Mouse (Mus musculus): Measurements from ENCODE around the gene Olfr1037. TPM values are rescaled to one million over a fixed set of nuclear protein-coding genes. Genes with fewer than 3 reads are reported as not detected.
"Not testable (repeated sequence)": the region's sequence is repeated elsewhere in the genome, so short reads cannot be mapped to it uniquely, and the experiment has no call there.

Gene Olfr1037
- not detected in 2 replicates for polyA plus RNA-seq (2016; fragmentation: Nextera tagmentation; extraction: Ambion mirVana)

GRCm38 (mm10) chr2:86087285-86087684 lies at the start of gene Olfr1037:
Gene Olfr1037, minus strand, starts transcription at chr2:86087385.
- Histone ChIP-seq H3K4me1 (no peaks in the 10 kb centered on the region), H3K9me3 (replicated peaks) (no peaks in the 10 kb centered on the region), H3K27me3 (ENCODE audit: low read depth, poor library complexity, severe bottlenecking) (no peaks in the 10 kb centered on the region), H3K36me3 (no peaks in the 10 kb centered on the region), H3K4me3 (no peak within 1 kb of the TSS), H3K27ac (replicated peaks) (no peak within 1 kb of the TSS)
- WGBS: 86% methylated on average over 2 of the region's 2 CpGs
- no peak for DNase-seq (ENCODE audit: low spot score)

DNA sequence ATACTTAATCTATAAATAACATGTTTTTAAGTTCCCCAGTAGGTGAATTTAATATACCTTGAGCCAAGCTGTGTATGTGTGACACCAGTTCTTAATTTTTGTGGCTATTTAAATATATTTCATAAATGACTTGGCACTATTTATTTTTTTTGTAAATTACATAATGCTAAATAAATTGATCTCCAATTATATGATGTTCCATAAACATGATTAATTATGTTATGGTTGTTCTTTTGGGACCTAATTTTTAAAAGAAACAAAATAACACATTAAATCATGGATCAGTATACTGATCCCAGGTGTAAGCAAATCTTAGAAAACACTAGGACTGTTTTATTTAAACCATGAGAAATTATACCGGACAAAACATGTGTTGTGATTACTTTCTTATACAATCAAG lies 48.6 kb upstream of the Olfr1037 start, which contains the start of gene Olfr1039:
Olfr1039 (minus strand) TSS at position 101 of the 400 bp plus-strand sequence.
- Histone ChIP-seq H3K4me3 (no peak within 1 kb of the TSS), H3K27ac (replicated peaks) (no peak within 1 kb of the TSS), H3K4me1 (no peaks in the 10 kb centered on the region), H3K36me3 (no peaks in the 10 kb centered on the region), H3K27me3 (ENCODE audit: low read depth, poor library complexity, severe bottlenecking) (no peaks in the 10 kb centered on the region), H3K9me3 (replicated peaks) (no peaks in the 10 kb centered on the region)
- DNase-seq (ENCODE audit: low spot score): no peak
- WGBS: 93% methylated on average over 1 of the region's 1 CpGs

DNA sequence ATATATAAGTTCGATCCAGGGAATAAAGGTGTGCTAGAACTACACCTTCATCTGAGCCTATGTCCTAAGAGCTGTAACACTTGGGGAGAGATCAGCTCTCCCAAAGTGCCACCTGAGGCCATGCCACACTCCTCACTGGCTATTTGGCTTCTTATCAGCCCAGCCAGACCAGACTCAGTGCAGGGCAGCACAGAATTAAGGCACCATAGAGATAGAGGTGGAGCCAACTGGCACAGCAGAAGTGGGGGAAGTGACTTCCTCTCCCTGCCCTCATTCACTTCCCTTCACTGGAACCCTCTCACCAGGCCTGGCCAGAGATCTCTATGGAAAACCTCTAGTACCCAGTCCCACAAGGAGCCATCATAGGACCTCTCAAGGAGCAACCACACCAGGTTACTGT lies 6.7 kb downstream of the Olfr1037 start:
- H3K27me3 ChIP-seq (ENCODE audit: low read depth, poor library complexity, severe bottlenecking); H3K36me3 ChIP-seq; H3K4me3 ChIP-seq; H3K27ac ChIP-seq (replicated peaks); H3K9me3 ChIP-seq (replicated peaks); DNase-seq (ENCODE audit: low spot score); H3K4me1 ChIP-seq: not testable (repeated sequence)
- WGBS: 86% methylated on average over 1 of the region's 1 CpGs

GRCm38 (mm10) chr2:86073692-86074091 lies 13.5 kb downstream of the Olfr1037 start, which contains the start of gene Olfr1036:
Gene Olfr1036, plus strand, starts transcription at chr2:86073992.
- not testable (repeated sequence) for H3K4me1 ChIP-seq; H3K4me3 ChIP-seq; H3K27ac ChIP-seq (replicated peaks); H3K9me3 ChIP-seq (replicated peaks); DNase-seq (ENCODE audit: low spot score); H3K36me3 ChIP-seq; H3K27me3 ChIP-seq (ENCODE audit: low read depth, poor library complexity, severe bottlenecking)

- H3K4me3 ChIP-seq: no peak overlapping the region
- peaks cover 5% of the 10 kb centered on the region; the same call in 1 of the 2 replicates for H3K9me3 ChIP-seq (replicated peaks)
- no peaks in the 10 kb centered on the region for H3K4me1 ChIP-seq
- no peaks in the 10 kb centered on the region for H3K36me3 ChIP-seq
- no peak overlapping the region for H3K27ac ChIP-seq (replicated peaks)
- no peak for DNase-seq (ENCODE audit: low spot score)
- 94% methylated on average over 8 of the region's 8 CpGs for WGBS
- H3K27me3 ChIP-seq (ENCODE audit: low read depth, poor library complexity, severe bottlenecking): no peaks in the 10 kb centered on the region
Observed at GRCm38 (mm10) chr2:86070189-86070588, 17.0 kb downstream of the Olfr1037 start.

DNA sequence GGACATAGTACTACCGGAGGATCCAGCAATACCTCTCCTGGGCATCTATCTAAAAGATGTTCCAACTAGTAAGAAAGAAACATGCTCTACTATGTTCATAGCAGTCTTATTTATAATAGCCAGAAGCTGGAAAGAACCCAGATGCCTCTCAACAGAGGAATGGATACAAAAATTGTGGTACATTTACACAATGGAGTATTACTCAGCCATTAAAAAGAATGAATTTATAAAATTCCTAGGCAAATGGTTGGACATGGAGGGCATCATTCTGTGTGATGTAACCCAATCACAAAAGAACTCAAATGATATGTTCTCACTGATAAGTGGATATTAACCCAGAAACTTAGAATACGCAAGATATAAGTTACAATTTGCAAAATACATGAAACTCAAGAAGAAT lies 23.4 kb downstream of the Olfr1037 start:
- DNase-seq (ENCODE audit: low spot score); H3K27me3 ChIP-seq (ENCODE audit: low read depth, poor library complexity, severe bottlenecking); H3K9me3 ChIP-seq (replicated peaks); H3K27ac ChIP-seq (replicated peaks); H3K36me3 ChIP-seq; H3K4me1 ChIP-seq; H3K4me3 ChIP-seq: not testable (repeated sequence)
- 93% methylated on average over 2 of the region's 2 CpGs for WGBS

DNA sequence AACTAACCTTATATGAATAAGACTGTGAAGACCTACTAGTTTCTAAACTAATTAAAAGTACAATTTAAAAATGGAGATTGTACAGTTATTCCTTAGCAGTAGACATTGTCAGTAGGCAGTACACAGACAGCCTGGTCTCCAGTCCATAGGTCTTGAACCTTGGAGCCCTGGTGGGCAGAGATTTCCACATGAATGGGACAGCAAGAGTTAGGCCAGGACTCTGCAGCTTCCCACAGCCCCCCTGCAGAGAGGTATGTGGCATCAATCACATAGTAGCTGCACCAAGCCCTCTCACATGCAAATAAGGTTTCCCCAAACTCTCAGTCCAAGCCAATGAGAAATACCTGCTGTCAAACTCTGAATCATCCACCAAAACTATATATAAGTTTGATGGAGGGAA lies 36.4 kb downstream of the Olfr1037 start:
- not testable (repeated sequence) for H3K27me3 ChIP-seq (ENCODE audit: low read depth, poor library complexity, severe bottlenecking); H3K4me1 ChIP-seq; H3K27ac ChIP-seq (replicated peaks); DNase-seq (ENCODE audit: low spot score); H3K36me3 ChIP-seq; H3K4me3 ChIP-seq; H3K9me3 ChIP-seq (replicated peaks)

DNA sequence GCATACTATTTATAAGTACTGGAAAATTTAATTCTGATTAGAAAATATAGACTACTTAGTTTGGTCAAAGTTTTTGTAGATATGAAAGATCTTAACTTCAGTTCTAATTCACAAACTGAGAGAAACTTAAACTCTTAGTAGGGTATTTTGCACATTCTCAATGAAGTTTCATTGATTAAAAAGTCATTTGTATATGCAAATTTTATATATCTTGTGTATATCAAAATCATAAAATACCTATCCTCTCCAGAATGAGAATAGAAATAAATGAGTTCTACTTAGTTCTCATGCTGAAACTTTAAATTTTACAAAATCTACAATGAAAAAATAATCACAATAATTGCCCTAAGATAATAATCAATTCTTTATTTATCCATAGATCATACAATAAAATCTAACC lies 41.6 kb downstream of the Olfr1037 start, which contains the start of gene Olfr1034:
Olfr1034 (plus strand) TSS at position 301 of the 400 bp plus-strand sequence.
- Histone ChIP-seq H3K27ac (replicated peaks) (no peak within 1 kb of the TSS), H3K4me1 (no peaks in the 10 kb centered on the region), H3K27me3 (ENCODE audit: low read depth, poor library complexity, severe bottlenecking) (no peaks in the 10 kb centered on the region), H3K4me3 (no peak within 1 kb of the TSS), H3K36me3 (no peaks in the 10 kb centered on the region), H3K9me3 (replicated peaks) (no peaks in the 10 kb centered on the region)
- no peak for DNase-seq (ENCODE audit: low spot score)

Other genes starting within 250 kb of the Olfr1037 start
- gene Olfr1019, start 241.9 kb downstream of the Olfr1037 start, polyA plus RNA-seq (2016; fragmentation: Nextera tagmentation; extraction: Ambion mirVana): not detected in 2 replicates
- not detected in 2 replicates for gene Olfr1020, start 240.4 kb downstream of the Olfr1037 start, polyA plus RNA-seq (2016; fragmentation: Nextera tagmentation; extraction: Ambion mirVana)
- not detected in 2 replicates for gene Olfr1022, start 218.8 kb downstream of the Olfr1037 start, polyA plus RNA-seq (2016; fragmentation: Nextera tagmentation; extraction: Ambion mirVana)
- gene Olfr1023, start 201.7 kb downstream of the Olfr1037 start, polyA plus RNA-seq (2016; fragmentation: Nextera tagmentation; extraction: Ambion mirVana): not detected in 2 replicates
- gene Olfr1024, start 182.3 kb downstream of the Olfr1037 start, polyA plus RNA-seq (2016; fragmentation: Nextera tagmentation; extraction: Ambion mirVana): not detected in 2 replicates
- gene Olfr1025-ps1, start 172.2 kb downstream of the Olfr1037 start, polyA plus RNA-seq (2016; fragmentation: Nextera tagmentation; extraction: Ambion mirVana): not detected in 2 replicates
- not detected in 2 replicates for gene Olfr1026, start 165.8 kb downstream of the Olfr1037 start, polyA plus RNA-seq (2016; fragmentation: Nextera tagmentation; extraction: Ambion mirVana)
- gene Olfr1028, start 136.9 kb downstream of the Olfr1037 start, polyA plus RNA-seq (2016; fragmentation: Nextera tagmentation; extraction: Ambion mirVana): not detected in 2 replicates
- gene Olfr1029, start 113.5 kb downstream of the Olfr1037 start, polyA plus RNA-seq (2016; fragmentation: Nextera tagmentation; extraction: Ambion mirVana): not detected in 2 replicates
- gene Olfr1030, start 108.1 kb downstream of the Olfr1037 start, polyA plus RNA-seq (2016; fragmentation: Nextera tagmentation; extraction: Ambion mirVana): not detected in 2 replicates
- not detected in 2 replicates for gene Olfr1031, start 97.1 kb downstream of the Olfr1037 start, polyA plus RNA-seq (2016; fragmentation: Nextera tagmentation; extraction: Ambion mirVana)
- gene Olfr1032, start 81.8 kb downstream of the Olfr1037 start, polyA plus RNA-seq (2016; fragmentation: Nextera tagmentation; extraction: Ambion mirVana): not detected in 2 replicates
- not detected in 2 replicates for gene Olfr1033, start 66.8 kb downstream of the Olfr1037 start, polyA plus RNA-seq (2016; fragmentation: Nextera tagmentation; extraction: Ambion mirVana)
- gene Olfr1034, start 41.5 kb downstream of the Olfr1037 start, polyA plus RNA-seq (2016; fragmentation: Nextera tagmentation; extraction: Ambion mirVana): not detected in 2 replicates
- not detected in 2 replicates for gene Olfr1036, start 13.4 kb downstream of the Olfr1037 start, polyA plus RNA-seq (2016; fragmentation: Nextera tagmentation; extraction: Ambion mirVana)
- gene Olfr1039, start 48.5 kb upstream of the Olfr1037 start, polyA plus RNA-seq (2016; fragmentation: Nextera tagmentation; extraction: Ambion mirVana): not detected in 2 replicates
- not detected in 2 replicates for gene Olfr1040, start 59.3 kb upstream of the Olfr1037 start, polyA plus RNA-seq (2016; fragmentation: Nextera tagmentation; extraction: Ambion mirVana)
- not detected in 2 replicates for gene Olfr1042, start 74.5 kb upstream of the Olfr1037 start, polyA plus RNA-seq (2016; fragmentation: Nextera tagmentation; extraction: Ambion mirVana)
- gene Olfr1043, start 80.1 kb upstream of the Olfr1037 start, polyA plus RNA-seq (2016; fragmentation: Nextera tagmentation; extraction: Ambion mirVana): not detected in 2 replicates
- gene Olfr1044, start 90.4 kb upstream of the Olfr1037 start, polyA plus RNA-seq (2016; fragmentation: Nextera tagmentation; extraction: Ambion mirVana): not detected in 2 replicates
- gene Olfr52, start 98.3 kb upstream of the Olfr1037 start, polyA plus RNA-seq (2016; fragmentation: Nextera tagmentation; extraction: Ambion mirVana): not detected in 2 replicates
- gene Olfr1045, start 115.6 kb upstream of the Olfr1037 start, polyA plus RNA-seq (2016; fragmentation: Nextera tagmentation; extraction: Ambion mirVana): not detected in 2 replicates
- not detected in 2 replicates for gene Olfr1046, start 131.9 kb upstream of the Olfr1037 start, polyA plus RNA-seq (2016; fragmentation: Nextera tagmentation; extraction: Ambion mirVana)
- gene Olfr1047, start 144.0 kb upstream of the Olfr1037 start, polyA plus RNA-seq (2016; fragmentation: Nextera tagmentation; extraction: Ambion mirVana): not detected in 2 replicates
- not detected in 2 replicates for gene Olfr1048, start 152.9 kb upstream of the Olfr1037 start, polyA plus RNA-seq (2016; fragmentation: Nextera tagmentation; extraction: Ambion mirVana)
- not detected in 2 replicates for gene Olfr1049, start 170.9 kb upstream of the Olfr1037 start, polyA plus RNA-seq (2016; fragmentation: Nextera tagmentation; extraction: Ambion mirVana)
- gene Olfr1051, start 191.7 kb upstream of the Olfr1037 start, polyA plus RNA-seq (2016; fragmentation: Nextera tagmentation; extraction: Ambion mirVana): not detected in 2 replicates
- not detected in 2 replicates for gene Olfr1052, start 205.1 kb upstream of the Olfr1037 start, polyA plus RNA-seq (2016; fragmentation: Nextera tagmentation; extraction: Ambion mirVana)
- not detected in 2 replicates for gene Olfr1053, start 227.9 kb upstream of the Olfr1037 start, polyA plus RNA-seq (2016; fragmentation: Nextera tagmentation; extraction: Ambion mirVana)
- gene Olfr1054, start 248.0 kb upstream of the Olfr1037 start, polyA plus RNA-seq (2016; fragmentation: Nextera tagmentation; extraction: Ambion mirVana): not detected in 2 replicates

All from midbrain, embryonic 10.5 days (tissue).